Mouse (Mus musculus) kidney, adult 2 months (tissue): ENCODE results near the gene Prkce.

Source experiments
- CTCF ChIP-seq: fragments of 200-500 bp; conservative IDR thresholded peaks from 2 replicates; pipeline ENCODE4 v1.5.1; 2011; ENCODE audit warnings: low read depth, mild to moderate bottlenecking, control low read depth, low read length, moderate library complexity, mixed read lengths; ENCODE audit not compliant: insufficient read depth, insufficient read length
- POLR2A ChIP-seq: fragments of 200-500 bp; IDR thresholded peaks from one replicate; pipeline ENCODE4 v1.6.1; 2011; ENCODE audit warnings: low read depth, low read length, control low read depth

DNA sequence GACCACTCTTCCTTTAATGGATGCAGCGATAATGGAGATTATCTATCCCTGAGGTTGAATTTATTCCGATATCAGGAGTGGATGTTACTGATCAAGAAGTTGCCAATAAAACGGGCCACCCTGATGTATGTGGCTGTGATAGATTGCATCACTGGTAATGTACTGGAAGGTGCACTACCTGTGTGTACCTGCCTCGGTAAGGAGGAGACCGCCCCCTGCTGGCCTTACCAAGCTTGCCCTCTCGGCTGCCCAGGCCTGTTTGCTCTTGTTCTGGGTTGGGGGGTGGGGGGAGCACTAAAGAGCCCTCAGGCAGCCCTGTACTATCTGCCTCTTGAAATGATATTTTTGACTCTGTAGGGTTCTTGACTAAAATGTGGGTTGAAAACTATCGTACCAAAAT is 48.2 kb downstream of the Prkce start:
- TF ChIP-seq CTCF, result peak; percentile 90
- TF ChIP-seq POLR2A, result no peak
